Mouse (Mus musculus): ENCODE measurements around the gene Ppp1r15a. TPM values are rescaled to one million over a fixed set of nuclear protein-coding genes. Genes with fewer than 3 reads are reported as not detected.
"Not testable (repeated sequence)": the region's sequence is repeated elsewhere in the genome, so short reads cannot be mapped to it uniquely, and the experiment has no call there.

Ppp1r15a gene
- total RNA-seq, 1 experiment from 2014 or later = 29.6 TPM

DNA sequence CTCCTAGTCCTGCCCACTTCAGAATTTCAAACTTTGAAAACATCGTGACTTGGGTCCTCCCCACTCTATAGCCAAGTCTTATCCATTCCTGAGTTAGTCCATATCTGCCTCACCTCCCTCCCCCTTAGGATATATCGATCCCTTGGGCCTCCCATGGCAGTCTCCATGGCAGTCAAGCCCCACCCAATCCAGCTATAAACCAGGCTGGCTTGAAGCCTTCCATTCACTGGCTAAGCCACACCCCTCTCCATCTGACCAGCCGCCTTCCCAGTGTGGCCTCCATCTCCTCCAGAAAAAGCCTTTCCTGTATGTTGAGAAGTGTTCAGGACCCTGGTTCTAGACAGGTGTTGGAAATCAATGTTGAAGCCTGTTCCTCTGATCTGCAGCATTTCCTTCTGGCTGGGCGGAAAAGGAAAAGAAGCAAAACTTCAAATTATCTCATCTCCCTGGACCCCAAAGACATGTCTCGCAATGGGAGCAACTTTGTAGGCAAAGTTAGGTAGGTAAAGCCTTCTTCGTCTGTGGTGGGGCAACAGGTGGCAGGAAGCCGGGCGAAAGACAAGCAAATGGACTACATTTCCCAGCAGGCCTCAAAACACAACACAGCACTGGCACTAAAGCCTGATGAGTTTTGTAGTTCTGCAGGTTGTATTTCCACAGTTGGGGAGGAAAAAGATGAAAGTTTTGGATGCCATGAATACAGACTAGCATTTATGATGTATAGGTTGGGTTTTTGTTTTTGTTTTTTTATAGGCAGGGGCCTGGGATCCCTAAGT is 6.5 kb downstream of the Ppp1r15a start:
- no peak for DNase-seq

DNA sequence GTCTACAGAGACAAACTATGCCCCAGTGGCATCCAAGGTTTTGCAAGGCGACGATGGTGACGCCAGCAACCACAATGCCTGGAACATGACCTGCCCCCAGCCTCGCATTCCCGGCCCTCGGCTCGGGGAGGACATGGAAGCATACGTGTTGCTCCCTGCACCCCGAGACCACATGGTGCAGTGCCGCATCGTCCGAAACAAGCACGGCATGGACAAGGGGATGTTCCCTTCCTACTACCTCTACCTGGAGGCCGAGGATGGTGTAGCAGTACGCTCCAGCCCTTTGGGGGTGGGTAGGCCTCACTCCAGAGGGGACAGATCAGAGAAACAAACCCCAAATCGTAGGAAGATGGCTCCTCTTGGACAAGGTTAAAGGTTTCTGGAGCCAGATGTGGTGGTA is 7.5 kb downstream of the Ppp1r15a start:
- DNase-seq = no peak

DNA sequence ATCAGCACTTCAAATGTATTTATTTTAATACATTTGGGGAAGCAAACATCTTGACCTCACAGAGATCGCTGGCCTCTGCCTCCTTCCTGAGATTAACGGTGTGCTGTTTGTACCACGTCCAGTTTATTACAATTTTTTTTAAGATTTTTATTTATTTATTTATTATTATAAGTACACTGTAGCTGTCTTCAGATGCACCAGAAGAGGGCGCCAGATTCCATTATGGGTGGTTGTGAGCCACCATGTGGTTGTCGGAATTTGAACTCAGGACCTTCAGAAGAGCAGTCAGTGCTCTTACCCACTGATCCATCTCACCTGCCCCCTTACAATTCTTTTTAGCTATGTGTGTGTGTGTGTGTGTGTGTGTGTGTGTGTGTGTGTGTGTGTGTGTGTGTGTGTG is 9.2 kb downstream of the Ppp1r15a start:
- DNase-seq = not testable (repeated sequence)

DNA sequence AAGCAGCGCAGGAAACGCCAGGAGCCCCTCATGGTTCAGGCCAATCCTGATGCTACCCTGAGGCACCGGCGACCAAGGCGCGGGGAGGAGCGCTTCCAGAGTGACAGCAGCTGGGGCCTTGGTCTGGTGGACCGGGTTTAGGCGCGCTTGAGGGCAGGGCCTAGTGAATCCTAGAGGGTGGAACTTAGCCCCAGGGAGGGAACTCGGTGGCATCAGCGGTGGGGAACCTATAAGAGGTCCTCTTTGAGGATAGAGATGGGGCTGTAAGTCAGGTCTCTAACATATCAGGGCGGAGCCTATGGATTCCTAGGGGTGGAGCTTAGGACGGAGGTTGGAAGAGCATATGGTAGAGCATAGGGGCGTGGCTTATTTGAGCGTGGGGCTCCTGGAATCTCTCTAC is 10.6 kb downstream of the Ppp1r15a start:
- no peak for DNase-seq

DNA sequence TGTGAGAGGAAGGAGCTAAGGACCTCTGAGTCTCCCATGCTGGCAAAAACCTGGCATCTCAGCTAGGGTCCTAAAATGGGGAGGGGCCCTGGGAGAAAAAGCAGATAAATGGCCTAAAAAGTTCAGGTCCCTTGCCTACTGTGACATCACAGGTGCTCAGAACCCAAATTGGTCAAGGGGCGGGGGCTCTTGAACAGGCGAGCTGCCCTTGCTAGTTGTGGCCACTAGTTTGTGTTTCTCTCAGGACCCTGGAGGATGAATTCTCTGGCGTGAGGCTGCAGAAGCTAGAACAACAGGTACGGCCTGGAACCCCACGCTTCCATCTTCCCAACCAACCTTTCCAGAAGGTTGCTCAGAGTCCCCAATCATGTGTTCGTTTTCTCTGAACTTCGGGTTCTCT is 11.7 kb downstream of the Ppp1r15a start:
- DNase-seq = no peak

- DNase-seq = peak; percentile 89
These were observed 15.9 kb downstream of the Ppp1r15a start, which contains the start of gene Nucb1 for GRCm38 (mm10) chr7:45509912-45510787. Nucb1 (minus strand) TSS chr7:45510406.

- DNase-seq = no peak
These were observed 16.7 kb downstream of the Ppp1r15a start for GRCm38 (mm10) chr7:45509181-45509882.

- DNase-seq = no peak
These were observed 17.5 kb downstream of the Ppp1r15a start for GRCm38 (mm10) chr7:45508561-45508960.

- DNase-seq = no peak
These were observed 18.5 kb downstream of the Ppp1r15a start for GRCm38 (mm10) chr7:45507583-45507982.

GRCm38 (mm10) chr7:45498427-45498826 is 27.6 kb downstream of the Ppp1r15a start:
- no peak for DNase-seq

DNA sequence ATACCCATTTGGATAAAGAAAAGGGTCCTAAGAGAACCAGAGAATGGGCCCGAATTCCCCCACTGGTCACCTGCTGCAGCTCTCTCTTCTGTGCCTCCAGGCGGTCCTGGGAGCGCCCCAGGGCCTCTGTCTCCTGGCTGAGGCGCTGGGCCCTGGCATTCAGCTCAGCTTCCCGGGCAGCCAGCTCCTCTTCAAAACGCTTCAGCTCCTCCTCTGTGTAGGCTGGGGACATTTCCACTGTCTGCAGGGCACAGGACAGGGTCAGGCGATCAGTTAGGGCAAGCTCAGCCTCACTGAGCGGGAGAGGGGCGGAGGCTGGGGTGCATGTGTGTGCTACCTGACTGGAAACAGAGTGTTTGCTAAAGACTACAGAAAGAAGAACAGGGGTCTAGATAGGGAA is 31.5 kb downstream of the Ppp1r15a start:
- no peak for DNase-seq

- no peak for DNase-seq
These were observed 33.1 kb downstream of the Ppp1r15a start for GRCm38 (mm10) chr7:45492951-45493350.

GRCm38 (mm10) chr7:45492225-45492844 is 33.7 kb downstream of the Ppp1r15a start:
- DNase-seq = no peak

GRCm38 (mm10) chr7:45491264-45491663 is 34.8 kb downstream of the Ppp1r15a start:
- peak; percentile 51 for DNase-seq

DNA sequence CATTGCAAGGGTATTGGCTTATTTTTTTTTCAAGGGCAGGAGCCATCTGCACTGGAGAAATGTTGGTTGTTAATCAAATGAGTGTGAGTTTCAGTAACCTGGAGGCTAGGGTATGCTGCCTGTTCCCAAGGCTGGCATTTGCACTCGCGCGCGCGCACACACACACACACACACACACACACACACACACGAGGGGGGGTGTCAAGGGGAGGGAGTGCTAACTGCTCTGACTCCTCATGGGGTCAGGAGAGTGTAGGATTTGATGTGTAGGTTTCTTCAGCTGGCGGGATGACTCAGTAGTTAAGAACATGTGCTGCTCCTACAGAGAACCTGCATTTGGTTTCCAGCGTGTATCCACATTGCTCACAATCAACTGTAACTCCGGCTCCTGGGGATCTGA is 35.2 kb downstream of the Ppp1r15a start:
- no peak for DNase-seq

DNA sequence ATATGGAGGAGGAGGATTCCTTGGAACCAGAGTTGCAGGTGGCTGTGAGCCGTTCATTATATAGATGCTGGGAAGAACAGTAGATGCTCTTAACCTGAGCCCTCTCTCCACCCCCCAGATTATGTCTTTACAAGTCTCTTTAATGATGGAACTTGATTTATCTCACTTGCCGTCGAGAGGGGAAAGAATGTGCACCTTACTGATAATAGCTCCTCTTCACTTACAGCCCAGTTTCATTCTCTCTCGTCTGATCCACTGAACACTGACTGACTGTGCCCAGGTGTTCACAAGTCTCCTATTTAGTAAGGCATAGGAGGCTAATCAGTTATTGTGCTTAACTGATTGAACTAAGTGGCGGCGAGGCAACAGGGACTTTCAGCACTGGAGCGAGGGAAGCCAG is 36.5 kb downstream of the Ppp1r15a start:
- DNase-seq = no peak

- peak; percentile 82 for DNase-seq
These were observed 37.5 kb downstream of the Ppp1r15a start, which contains the start of gene Dhdh for GRCm38 (mm10) chr7:45488293-45489204. Dhdh (minus strand) TSS chr7:45488805.

DNA sequence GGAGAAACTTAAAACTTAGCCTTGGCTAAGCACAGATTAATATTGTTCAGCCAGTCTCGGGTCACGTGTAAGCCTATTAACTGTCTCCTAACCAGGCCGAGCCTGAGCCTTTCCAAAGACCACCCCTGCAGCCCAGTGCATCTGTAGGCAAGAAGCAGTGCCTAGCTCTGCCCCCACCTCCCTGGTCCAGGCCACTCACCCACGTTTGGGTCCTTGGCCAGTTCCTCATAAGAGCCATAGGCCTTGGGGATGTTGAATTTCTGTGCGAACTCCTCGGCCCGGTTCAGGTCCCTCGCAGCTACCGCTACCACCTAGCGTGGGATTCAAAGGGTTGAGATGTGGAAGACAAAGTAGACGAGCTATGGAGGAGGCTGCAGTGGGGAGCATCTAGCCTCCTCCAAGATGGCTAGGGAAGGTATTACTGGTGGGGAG is 38.2 kb downstream of the Ppp1r15a start:
- DNase-seq = no peak

GRCm38 (mm10) chr7:45486761-45487415 is 39.2 kb downstream of the Ppp1r15a start, which contains the start of gene Gm45808:
Gm45808 (minus strand) TSS chr7:45486811.
- no peak for DNase-seq

GRCm38 (mm10) chr7:45486158-45486557 is 39.9 kb downstream of the Ppp1r15a start:
- DNase-seq = no peak
